Mouse (Mus musculus) bone marrow macrophage, adult 2 months (primary cell): Measurements from ENCODE around the gene Intu.

Experiments
- CTCF ChIP-seq: IDR thresholded peaks from 2 replicates; pipeline ENCODE4 v1.5.1; 2012; ENCODE audit warnings: low read depth, mild to moderate bottlenecking, low read length, moderate library complexity
- POLR2A ChIP-seq: IDR thresholded peaks from 2 replicates; pipeline ENCODE4 v1.6.1; 2012; ENCODE audit warnings: mild to moderate bottlenecking, low read depth, low read length, borderline replicate concordance

DNA sequence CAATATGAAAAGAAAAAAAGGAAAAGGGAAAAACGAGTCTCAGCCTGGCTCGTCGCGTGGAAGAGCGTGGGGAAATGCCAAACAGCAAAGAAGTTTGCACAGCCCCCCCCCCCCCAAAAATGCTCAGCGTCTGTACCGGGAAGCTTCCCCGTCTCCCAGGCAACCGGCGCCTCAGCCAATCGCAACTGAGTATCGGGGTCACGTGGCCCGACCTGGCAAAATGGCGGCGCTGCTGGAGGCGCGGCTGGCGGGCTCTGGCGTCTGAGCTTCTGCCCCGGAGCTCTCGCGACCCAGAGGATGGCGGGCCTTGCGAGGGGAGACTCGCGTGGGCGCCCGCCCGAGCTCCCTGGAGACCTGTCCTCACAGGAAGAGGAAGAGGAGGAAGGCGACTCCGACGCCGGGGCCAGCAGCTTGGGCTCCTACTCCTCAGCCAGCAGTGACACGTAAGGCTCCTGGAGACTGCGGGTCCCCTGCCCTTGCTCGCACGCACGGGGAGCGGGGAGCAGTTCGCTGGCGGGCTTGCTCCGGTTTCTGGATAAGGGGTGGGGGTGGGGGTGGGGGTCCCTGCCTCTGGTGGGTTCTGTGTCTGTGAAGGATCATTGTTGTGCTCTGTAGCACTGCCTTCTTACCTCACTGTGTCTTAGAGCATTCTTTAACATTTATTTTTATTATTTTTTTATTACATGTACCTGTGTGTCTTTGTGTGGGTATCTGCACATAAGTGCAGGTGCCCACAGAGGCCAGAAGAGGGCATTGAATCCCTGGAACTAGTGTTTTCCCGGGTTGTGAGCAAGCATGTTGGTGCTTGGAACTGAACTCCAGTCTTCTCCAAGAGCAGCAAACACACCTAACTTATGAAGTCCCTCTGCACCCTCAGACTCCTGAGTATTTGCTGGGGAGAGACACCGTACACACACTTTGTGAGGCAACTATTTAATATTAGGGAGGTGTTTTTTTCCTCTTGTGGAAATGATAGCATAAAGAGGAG lies 9.8 kb downstream of the Intu start:
- TF ChIP-seq POLR2A (no peak), CTCF (no peak)
